Mouse (Mus musculus) cerebellum, postnatal 25 days (tissue): ENCODE measurements around the gene Mdm4.

ENCODE experiments used
- DNase-seq, 2 experiments: peaks; one replicate each; pipeline ENCODE4 v3.0.0; 2021; ENCODE audit warnings: mixed read lengths in 2 of 2

Mdm4 gene

GRCm38 (mm10) chr1:133030461-133030860 lies at the start of gene Mdm4:
TSS of gene Mdm4 (minus strand) at chr1:133030561.
- no peak for DNase-seq

GRCm38 (mm10) chr1:133080079-133080561 lies 49.8 kb upstream of the Mdm4 start:
- no peak for DNase-seq

GRCm38 (mm10) chr1:133079509-133079908 lies 49.1 kb upstream of the Mdm4 start:
- DNase-seq: no peak

DNA sequence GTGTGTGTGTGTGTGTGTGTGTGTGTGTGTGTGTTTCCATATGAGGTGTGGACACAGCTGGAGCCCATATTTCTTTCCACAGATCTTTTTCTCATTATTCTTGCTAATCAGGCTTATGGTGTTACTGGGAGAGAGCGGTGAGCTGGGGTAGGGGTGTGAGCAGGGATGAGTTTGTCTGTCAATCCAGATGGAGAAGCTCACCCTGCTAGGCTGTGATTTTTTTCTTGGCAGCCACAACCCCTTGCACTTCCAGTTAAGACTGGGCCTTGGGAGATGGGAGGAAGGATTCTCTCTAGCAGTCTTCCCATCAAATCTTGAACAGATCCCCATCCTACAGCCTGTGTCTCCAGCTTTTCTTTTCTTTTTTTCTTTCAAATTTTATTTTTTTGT lies 48.0 kb upstream of the Mdm4 start:
- no peak for DNase-seq

- DNase-seq: no peak
Observed at GRCm38 (mm10) chr1:133077606-133078337, 47.4 kb upstream of the Mdm4 start.

DNA sequence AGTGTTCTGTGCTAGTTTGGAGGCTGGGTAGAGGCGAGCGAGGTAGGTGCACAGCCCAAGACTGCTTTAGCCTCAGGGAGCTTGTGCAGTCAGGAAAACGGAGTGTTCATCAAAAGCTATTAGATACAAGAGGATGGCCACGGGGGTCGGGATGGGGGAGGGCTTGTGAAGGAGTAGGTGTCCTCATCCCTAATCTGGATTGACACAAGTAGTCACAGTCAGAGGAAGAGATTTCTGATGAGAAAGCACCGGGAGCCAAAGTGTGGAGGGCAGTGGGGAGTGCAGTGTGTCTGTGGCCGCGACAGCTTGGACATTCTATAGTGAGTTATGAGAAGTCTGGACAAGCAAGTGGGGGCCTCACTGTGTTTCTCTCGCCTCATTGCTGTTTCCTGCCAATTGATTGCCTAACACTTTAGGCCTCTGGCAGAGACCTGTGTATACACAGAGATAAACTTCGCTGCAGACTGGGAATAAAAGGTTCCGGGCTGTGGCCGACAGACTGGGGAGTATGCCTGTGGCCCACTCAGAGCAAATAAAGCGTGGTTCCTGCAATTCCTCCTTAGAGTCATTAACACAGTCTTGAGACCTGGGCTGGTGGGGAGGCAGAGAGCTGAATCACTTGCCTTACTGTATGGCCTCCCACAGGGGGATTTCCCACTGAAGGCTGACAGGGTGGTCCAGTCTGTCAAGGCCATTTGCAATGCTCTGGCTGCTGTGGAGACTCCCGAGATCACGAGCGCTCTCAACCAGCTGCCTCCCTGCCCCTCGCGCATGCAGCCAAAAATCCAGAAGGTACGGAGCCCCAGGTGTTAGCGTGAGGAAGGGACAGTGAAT lies 46.5 kb upstream of the Mdm4 start:
- no peak for DNase-seq

DNA sequence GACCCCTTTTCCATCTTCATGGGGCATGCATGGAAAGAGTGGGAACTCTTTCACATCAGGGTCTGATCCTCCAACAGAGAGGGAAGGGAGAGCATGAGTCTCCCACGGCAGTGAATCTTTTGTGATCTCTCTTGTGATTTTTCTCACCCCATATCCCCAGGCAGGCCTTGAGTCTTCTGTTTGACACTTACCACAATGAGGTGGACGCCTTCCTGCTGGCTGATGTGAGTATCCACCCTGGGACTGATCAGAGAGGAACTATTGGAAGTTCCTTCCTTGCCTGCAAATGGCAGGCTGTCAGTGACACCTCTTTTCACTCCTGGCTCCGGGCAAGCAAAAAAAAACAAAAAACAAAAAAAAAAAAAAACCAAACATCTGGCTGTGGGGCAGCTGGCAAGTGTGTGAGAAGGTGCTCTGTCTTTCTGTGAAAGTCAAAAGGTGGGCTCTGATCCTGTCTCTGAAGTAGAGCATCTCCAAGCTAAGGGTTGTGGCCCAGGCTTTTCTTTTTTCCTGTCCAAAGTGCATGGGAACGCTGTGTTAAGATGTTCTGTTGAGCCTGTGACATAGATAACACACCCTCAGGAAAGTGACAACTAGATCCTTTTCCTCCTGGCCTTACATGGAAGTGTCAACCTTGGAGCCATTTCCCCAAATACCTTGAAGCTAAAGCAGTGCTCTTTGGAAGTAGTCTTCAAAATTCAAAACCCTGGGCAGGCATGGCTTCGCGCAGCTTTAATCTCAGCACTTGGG lies 45.5 kb upstream of the Mdm4 start:
- DNase-seq: no peak

DNA sequence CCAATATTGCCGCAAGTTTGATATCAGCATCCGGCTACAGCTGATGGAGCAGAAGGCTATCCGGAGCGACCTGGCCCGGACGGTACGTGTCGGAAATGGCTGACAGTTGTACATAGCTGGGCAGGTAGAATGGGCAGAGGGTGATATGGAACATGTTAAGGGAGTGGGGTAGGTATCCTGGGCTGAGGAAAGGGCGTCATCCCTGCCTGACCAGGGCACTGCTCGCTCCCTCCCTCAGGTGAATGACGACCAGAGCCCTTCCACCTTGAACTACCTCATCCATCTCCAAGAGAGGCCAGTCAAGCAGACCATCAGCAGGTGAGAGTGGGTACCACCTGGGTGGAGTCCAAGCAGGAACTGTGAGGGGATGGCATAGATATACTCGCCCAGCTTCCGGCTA lies 44.2 kb upstream of the Mdm4 start:
- DNase-seq: no peak

DNA sequence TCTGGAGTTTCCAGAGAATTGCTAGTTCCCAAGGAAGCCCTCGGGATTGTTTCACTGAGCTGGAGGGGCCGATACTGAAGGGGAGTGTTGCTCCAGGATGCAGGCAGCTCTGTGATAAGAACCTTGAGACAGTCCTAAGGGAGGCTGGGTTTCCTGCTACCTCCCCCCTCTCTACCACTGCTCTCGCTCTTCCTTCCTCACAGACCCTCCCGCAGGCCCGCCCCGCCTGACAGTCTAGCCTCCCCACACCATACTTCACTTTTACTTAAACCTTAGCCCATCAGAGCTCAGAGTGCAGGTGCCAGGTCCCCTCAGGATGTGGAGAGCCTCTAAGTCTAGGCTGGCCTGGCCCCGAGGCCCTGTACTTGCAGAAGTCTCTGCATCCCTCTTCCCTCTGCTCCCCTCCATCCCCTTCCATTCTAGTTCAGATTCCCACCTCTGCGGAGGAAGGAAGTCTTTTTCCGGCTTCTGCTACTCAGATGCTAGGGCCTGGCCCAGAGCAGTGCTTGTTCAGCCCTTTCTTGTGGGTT lies 43.0 kb upstream of the Mdm4 start:
- DNase-seq: no peak

DNA sequence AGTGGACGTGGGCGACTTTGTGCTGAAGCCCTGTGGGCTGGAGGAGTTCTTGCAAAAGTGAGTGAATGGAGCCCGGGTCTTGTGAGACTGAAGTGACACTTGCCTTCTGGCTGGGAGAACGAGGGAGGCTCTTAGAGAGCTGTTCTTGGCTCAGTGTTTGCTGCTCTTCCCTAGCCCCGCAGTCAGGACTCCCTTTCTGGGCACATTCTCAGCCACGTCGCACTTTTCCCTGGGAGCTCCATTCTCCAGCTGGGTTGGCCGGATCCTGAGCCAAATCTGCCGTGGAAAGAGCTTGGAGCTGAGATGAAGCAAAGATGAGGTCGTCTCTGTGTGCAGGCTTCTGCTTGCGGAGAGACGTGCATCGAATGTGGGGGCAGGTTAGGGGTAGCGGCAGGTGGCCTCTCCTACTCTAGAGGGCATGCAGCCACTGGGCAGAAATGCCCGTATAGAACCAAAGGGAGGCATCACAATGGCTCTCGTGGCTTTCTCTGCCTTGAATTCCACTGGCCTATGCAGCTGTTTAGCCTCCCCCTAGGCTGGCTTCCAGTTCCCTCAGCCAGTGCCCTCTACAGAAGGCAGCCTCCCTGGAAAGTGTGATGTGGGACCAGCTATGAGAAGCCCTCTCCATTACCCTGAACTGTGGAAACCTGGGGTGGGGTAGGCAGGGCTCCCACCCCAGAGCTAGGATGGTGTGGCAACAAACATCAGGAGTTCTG lies 41.5 kb upstream of the Mdm4 start:
- peak; percentile 49 to 66 for DNase-seq

- no peak for DNase-seq
Observed at GRCm38 (mm10) chr1:133070157-133070556, 39.8 kb upstream of the Mdm4 start.

GRCm38 (mm10) chr1:133069275-133070120 lies 39.1 kb upstream of the Mdm4 start:
- DNase-seq: no peak

- peak in 1 of 2 experiments; percentile 23 for DNase-seq
Observed at GRCm38 (mm10) chr1:133068669-133069274, 38.4 kb upstream of the Mdm4 start.

DNA sequence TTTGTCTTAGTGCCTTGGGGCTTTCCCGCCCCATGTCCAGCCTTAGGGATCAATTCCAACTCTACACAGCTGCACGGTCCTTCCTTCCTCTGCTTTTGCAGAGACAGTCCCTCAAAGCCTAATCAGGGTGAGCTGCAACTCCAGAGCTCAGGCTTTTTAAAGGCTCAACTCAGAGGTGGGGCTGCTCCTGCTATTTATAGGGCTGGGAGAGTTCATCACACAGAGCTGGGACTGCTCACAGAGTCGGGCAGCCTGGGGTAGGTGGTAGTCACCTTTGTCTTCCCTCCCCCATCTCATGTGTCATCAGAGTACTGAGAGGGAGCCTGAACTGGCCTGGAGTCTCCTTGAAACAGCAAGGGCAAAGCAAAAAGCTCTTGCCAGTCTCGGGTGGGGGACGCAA lies 37.9 kb upstream of the Mdm4 start:
- no peak for DNase-seq

DNA sequence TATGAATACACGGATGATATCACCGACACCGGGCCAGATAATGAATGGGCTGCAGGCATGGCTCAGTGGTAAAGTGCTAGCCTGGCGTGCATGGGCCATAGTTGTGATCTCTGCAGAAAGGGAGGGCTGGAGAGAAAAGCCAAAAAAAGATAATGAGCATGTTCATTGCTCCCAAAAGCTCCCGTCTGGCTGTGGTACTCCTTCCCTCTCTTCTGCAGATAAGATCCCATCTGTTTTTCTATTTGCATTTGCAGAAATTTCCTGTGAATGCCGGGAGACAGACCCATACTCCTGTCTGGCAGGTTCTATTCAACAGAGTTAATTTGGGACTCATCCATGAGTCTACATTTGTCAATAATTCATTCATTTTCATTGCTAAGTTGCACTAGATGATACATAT lies 32.8 kb upstream of the Mdm4 start:
- no peak for DNase-seq

GRCm38 (mm10) chr1:133060681-133061080 lies 30.3 kb upstream of the Mdm4 start:
- no peak for DNase-seq

DNA sequence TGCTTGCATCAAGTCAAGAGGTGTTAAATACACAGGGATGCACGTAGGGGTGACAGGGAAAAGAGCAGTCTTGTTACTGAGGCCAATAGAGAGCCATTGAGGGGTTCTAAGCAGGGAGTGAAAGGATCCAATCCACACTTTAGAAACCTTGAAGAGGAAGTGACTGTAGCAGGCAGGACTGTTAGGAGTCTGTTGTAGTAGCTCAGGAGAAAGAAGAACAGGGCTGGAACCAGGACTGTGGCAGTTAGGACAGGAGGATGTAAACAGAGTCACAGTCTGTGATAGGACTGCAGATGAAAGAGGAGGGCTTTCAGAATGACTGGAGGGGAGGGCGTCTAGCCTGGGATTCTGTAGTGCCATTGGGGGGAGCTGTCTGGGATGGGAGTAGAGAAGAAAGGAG lies 29.2 kb upstream of the Mdm4 start:
- DNase-seq: no peak

GRCm38 (mm10) chr1:133057345-133058034 lies 27.1 kb upstream of the Mdm4 start:
- DNase-seq: peak in 1 of 2 experiments; percentile 17

DNA sequence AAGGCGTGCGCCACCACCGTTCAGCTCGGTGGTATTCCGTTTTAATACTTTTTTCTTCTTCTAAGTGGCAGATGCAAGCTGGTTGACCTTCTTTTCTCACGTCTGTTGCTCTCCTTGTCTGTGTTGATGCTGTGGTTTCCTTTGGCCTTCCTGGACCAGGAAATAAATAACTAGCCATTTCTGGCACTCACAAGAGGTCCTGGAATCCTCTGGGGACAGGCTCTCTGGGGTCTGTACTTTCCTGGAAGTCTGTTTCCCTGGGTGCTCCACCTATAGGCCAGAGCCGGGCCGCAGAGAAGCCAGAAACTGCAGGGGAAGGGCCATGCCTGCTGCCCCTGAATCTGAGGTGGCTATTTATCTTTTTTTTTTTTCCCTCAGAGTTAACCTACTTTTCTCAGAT lies 24.0 kb upstream of the Mdm4 start:
- no peak for DNase-seq

DNA sequence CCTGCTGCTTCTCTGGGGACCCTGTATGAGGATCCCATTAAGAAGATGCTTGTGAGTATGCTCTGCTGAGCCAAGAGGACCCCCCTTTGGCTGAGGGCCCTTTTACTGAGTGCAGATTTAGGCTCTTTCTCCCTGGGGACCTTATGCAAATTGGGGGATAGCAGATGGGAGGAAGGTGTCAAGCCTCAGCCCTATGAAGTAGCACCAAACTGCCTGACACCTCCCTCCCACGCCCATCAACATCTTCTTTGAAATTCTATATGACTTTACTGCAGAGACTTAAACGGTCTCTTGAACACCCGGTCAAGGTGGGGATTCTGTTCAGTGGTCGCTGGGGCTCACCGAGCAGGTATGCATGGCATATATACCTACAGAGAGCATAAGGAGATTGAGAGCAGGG lies 22.7 kb upstream of the Mdm4 start:
- no peak for DNase-seq
